Mouse (Mus musculus) ES-Bruce4 (cell line): ENCODE data around the gene Sh2d3c. TPM values are rescaled to one million over a fixed set of nuclear protein-coding genes. Genes with fewer than 3 reads are reported as not detected.

Source experiments
- H3K27ac ChIP-seq: 2 replicates; pipeline ENCODE4 v1.5.1; 2012; ENCODE audit warnings: low read length, inconsistent platforms; ENCODE audit not compliant: insufficient read depth
- H3K27me3 ChIP-seq: 2 replicates; pipeline ENCODE4 v1.6.1; 2012; ENCODE audit warnings: mild to moderate bottlenecking, low read length, inconsistent platforms; ENCODE audit not compliant: control insufficient read depth, poor library complexity, insufficient read depth, severe bottlenecking
- H3K36me3 ChIP-seq: 2 replicates; pipeline ENCODE4 v1.6.1; 2012; ENCODE audit warnings: inconsistent platforms, mild to moderate bottlenecking, low read length, moderate library complexity; ENCODE audit not compliant: control insufficient read depth, poor library complexity, insufficient read depth, severe bottlenecking
- H3K4me1 ChIP-seq: one replicate; pipeline ENCODE4 v1.8.1; 2011; ENCODE audit warnings: low read length; ENCODE audit not compliant: control insufficient read depth, insufficient read depth
- H3K4me3 ChIP-seq: 2 replicates; pipeline ENCODE4 v1.5.1; 2011; ENCODE audit warnings: low read depth, mild to moderate bottlenecking, low read length
- H3K9ac ChIP-seq: 2 replicates; pipeline ENCODE4 v1.6.1; 2012; ENCODE audit warnings: low read depth, mild to moderate bottlenecking, inconsistent platforms; ENCODE audit not compliant: poor library complexity, severe bottlenecking
- H3K9me3 ChIP-seq: replicated peaks from 2 replicates; pipeline ENCODE4 v1.6.1; 2012; ENCODE audit warnings: mild to moderate bottlenecking, low read length, inconsistent platforms; ENCODE audit not compliant: control insufficient read depth, poor library complexity, insufficient read depth, severe bottlenecking
- CTCF ChIP-seq: IDR thresholded peaks from one replicate; pipeline ENCODE4 v1.8.1; 2011; ENCODE audit warnings: low read depth, low read length
- EP300 ChIP-seq: IDR thresholded peaks from 2 replicates; pipeline ENCODE4 v1.6.1; 2011; ENCODE audit warnings: low read depth, low read length; ENCODE audit not compliant: insufficient read depth
- POLR2A ChIP-seq: IDR thresholded peaks from one replicate; pipeline ENCODE4 v1.8.1; 2011; ENCODE audit warnings: low read length; ENCODE audit not compliant: insufficient read depth
- polyA plus RNA-seq: library from polyadenylated mRNA; stranded (reverse); fragments of >200 nt; gene quantifications from 2 replicates; pipeline ENCODE4 v1.2.4, GENCODE M21; 2011; ENCODE audit warnings: low read depth; ENCODE audit not compliant: missing spikeins, insufficient read depth, insufficient read length

Gene Sh2d3c
- polyA plus RNA-seq, 1 experiment, result 9.0 TPM

GRCm38 (mm10) chr2:32750199-32750598, 29.3 kb downstream of the Sh2d3c start:
- Histone ChIP-seq H3K4me1 (no peaks in the 10 kb centered on the region), H3K27ac (no peak overlapping the region), H3K4me3 (no peak overlapping the region), H3K9me3 (no peaks in the 10 kb centered on the region), H3K36me3 (no peaks in the 10 kb centered on the region), H3K9ac (no peak overlapping the region), H3K27me3 (no peaks in the 10 kb centered on the region)
- TF ChIP-seq POLR2A (no peak), CTCF (no peak), EP300 (no peak)

DNA sequence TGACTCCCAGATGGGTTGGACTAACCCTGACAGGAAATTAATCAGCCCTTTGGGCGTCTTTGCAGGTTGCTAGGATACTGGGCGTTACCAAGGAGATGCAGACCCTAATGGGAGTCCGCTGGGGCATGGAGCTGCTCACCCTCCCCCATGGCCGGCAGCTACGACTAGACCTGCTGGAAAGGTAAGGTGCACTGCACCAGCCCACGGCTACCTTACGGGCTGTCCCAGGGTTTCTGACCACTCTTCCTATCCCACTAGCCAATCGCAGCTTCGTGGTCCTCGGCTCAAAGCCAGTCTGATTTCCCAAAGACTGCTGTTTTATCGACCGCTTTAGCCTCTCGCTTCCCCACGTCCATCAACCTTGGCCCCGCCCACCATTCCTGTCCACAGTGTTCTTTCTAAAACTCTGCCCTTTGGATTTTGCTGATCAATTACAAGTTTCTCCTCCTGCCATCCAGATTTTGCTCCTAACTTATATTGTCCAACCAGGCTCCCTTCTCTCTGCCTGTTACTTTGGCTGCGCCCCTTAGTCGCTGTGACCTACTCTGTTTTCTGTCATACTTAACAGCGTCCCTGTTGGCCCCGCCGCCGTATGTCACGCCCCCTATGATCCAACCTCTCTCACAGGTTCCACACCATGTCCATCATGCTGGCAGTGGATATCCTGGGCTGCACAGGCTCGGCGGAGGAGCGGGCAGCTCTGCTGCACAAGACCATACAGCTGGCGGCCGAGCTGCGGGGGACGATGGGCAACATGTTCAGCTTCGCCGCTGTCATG, 30.2 kb downstream of the Sh2d3c start:
- Histone ChIP-seq H3K4me3 (peak overlapping the region; percentile 10), H3K27ac (no peak overlapping the region), H3K4me1 (no peaks in the 10 kb centered on the region), H3K9ac (no peak overlapping the region), H3K27me3 (no peaks in the 10 kb centered on the region), H3K9me3 (no peaks in the 10 kb centered on the region), H3K36me3 (no peaks in the 10 kb centered on the region)
- no peak for TF ChIP-seq EP300
- no peak for TF ChIP-seq POLR2A
- TF ChIP-seq CTCF, result no peak

DNA sequence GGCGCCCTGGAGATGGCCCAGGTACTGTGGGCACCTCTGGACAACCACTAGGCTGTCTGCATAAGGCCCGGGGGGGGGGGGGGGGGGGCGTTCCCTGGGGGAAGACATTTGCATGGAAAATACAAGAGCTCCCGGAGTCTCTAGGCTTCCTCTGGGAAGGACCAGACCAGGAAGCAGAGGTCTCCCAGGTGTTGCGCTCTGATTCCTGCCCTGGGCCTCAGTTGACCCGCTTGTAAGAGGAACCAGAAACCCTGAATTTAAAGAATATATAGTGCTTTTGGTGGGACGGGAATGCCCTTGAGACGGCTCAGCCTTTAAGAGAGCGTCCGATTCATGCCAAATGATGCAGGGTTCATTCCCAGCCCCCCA, 30.8 kb downstream of the Sh2d3c start:
- Histone ChIP-seq H3K4me3 (peak overlapping the region; percentile 10), H3K36me3 (no peaks in the 10 kb centered on the region), H3K27ac (no peak overlapping the region), H3K4me1 (no peaks in the 10 kb centered on the region), H3K9ac (no peak overlapping the region), H3K9me3 (no peaks in the 10 kb centered on the region), H3K27me3 (no peaks in the 10 kb centered on the region)
- no peak for TF ChIP-seq POLR2A
- no peak for TF ChIP-seq EP300
- TF ChIP-seq CTCF, result no peak

GRCm38 (mm10) chr2:32752181-32752580, 31.3 kb downstream of the Sh2d3c start:
- Histone ChIP-seq H3K27ac (no peak overlapping the region), H3K27me3 (no peaks in the 10 kb centered on the region), H3K9ac (no peak overlapping the region), H3K4me1 (no peaks in the 10 kb centered on the region), H3K36me3 (no peaks in the 10 kb centered on the region), H3K4me3 (no peak overlapping the region), H3K9me3 (no peaks in the 10 kb centered on the region)
- TF ChIP-seq CTCF (no peak), EP300 (no peak), POLR2A (no peak)

- TF ChIP-seq EP300, result no peak
- no peak for TF ChIP-seq CTCF
- no peak for TF ChIP-seq POLR2A
- no peak overlapping the region for H3K27ac ChIP-seq
- H3K4me3 ChIP-seq, result no peak overlapping the region
These were observed 35.8 kb downstream of the Sh2d3c start for GRCm38 (mm10) chr2:32756674-32757055.

DNA sequence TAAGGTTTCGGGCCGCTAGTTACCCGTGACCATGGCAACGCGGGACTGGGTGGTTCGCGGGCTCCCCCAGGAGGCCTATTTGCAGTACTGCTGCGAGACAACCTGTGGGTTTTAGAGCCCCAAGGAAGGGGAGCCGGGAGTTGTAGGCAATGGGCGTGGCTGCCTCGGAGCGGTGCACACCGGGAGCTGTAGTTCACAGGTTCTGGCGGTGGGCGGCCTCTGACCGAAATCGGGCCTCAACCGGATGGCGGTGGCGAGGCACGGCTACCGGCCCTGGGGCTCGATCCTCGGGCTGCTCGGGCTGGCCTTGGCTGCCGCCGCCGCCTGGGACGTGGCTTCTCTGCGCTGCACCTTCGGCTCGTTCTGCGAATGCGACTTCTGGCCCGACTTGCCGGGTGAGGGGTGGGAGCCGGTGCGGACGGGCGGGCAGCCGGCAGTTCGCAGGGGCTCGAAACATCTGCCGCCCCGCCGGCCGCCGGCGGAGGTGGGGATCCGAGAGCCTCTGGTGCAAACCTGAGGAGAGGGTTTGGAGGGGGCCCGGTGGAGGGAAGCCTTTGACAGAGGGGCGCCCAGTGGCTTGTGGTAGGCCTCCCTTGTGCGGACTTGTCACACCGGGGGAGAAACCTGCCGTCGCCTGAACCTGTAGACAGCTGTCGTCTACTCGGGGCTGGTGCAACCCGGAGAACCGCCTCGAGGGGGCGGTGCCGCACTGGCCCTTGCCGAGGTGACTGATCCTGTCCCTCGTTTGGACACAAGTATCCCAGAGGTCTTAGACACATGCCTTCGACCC, 36.4 kb downstream of the Sh2d3c start, which contains the start of gene Tor2a:
Gene Tor2a, plus strand, starts transcription at position 179 of the 790 bp plus-strand sequence.
- no peaks in the 10 kb centered on the region for H3K9me3 ChIP-seq
- peak within 1 kb of the TSS; percentile 74 for H3K9ac ChIP-seq
- H3K4me1 ChIP-seq, result peaks cover 3% of the 10 kb centered on the region
- TF ChIP-seq POLR2A (no peak), CTCF (peak; percentile 88), EP300 (0 out of 2 replicates have a peak, but pooled peaks have one; percentile 30)
- H3K36me3 ChIP-seq, result no peaks in the 10 kb centered on the region
- H3K27me3 ChIP-seq, result no peaks in the 10 kb centered on the region
- no peak within 1 kb of the TSS for H3K27ac ChIP-seq
- H3K4me3 ChIP-seq, result peak within 1 kb of the TSS; percentile 67

More at GRCm38 (mm10) chr2:32756674-32757055, 35.8 kb downstream of the Sh2d3c start:
- Histone ChIP-seq H3K4me1 (peaks cover 3% of the 10 kb centered on the region), H3K9me3 (no peaks in the 10 kb centered on the region), H3K9ac (no peak overlapping the region), H3K36me3 (no peaks in the 10 kb centered on the region), H3K27me3 (no peaks in the 10 kb centered on the region)
